Mouse (Mus musculus) testis, adult 2 months (tissue): ENCODE results near the gene Alox5ap.

Experiments used
- CTCF ChIP-seq: fragments of 200-500 bp; IDR thresholded peaks from 2 replicates; pipeline ENCODE4 v1.5.1; 2012; ENCODE audit warnings: low read depth, mild to moderate bottlenecking, inconsistent platforms, low read length, moderate library complexity; ENCODE audit not compliant: control insufficient read depth, insufficient read depth, insufficient replicate concordance
- POLR2A ChIP-seq: fragments of 200-500 bp; IDR thresholded peaks from 2 replicates; pipeline ENCODE4 v1.6.1; 2012; ENCODE audit warnings: low read depth, mild to moderate bottlenecking, inconsistent platforms, low read length, moderate library complexity; ENCODE audit not compliant: control insufficient read depth

GRCm38 (mm10) chr5:149293071-149293470 is 28.5 kb downstream of the Alox5ap start:
- TF ChIP-seq CTCF (no peak), POLR2A (no peak)
